Mouse (Mus musculus): Measurements from ENCODE around the gene Wdr25. TPM values are rescaled to one million over a fixed set of nuclear protein-coding genes. Genes with fewer than 3 reads are reported as not detected.
A peak's percentile ranks its signal among the peaks of the same experiment; 100 is the strongest.

The Wdr25 gene
- polyA plus RNA-seq, 1 experiment from 2014 or later: 2.7 TPM

GRCm38 (mm10) chr12:108902940-108903339, 9.5 kb downstream of the Wdr25 start:
- Histone ChIP-seq H3K4me1 (replicated peaks; ENCODE audit: control insufficient read depth, insufficient read depth, low read length) (no peaks in the 10 kb centered on the region), H3K4me3 (ENCODE audit: low read depth, low read length) (no peak overlapping the region), H3K9me3 (ENCODE audit: control insufficient read depth) (no peaks in the 10 kb centered on the region), H3K36me3 (ENCODE audit: control insufficient read depth, insufficient read depth) (peaks cover 8% of the 10 kb centered on the region; the same call in 1 of the 2 replicates), H3K27ac (ENCODE audit: low read depth, low read length) (no peak overlapping the region), H3K9ac (ENCODE audit: low read depth, low read length) (no peak overlapping the region), H3K4me2 (replicated peaks; ENCODE audit: low read depth) (no peak overlapping the region), H3K27me3 (replicated peaks; ENCODE audit: control insufficient read depth, insufficient read depth, low read length) (no peaks in the 10 kb centered on the region)
- ATAC-seq: no peak
- 28% methylated on average over 8 of the region's 8 CpGs for WGBS
- peak; percentile 93 for TF ChIP-seq CTCF (IDR thresholded peaks at IDR 0.05; ENCODE audit: low read depth)

- H3K4me2 ChIP-seq (replicated peaks; ENCODE audit: low read depth): no peak overlapping the region
- no peak overlapping the region for H3K4me3 ChIP-seq (ENCODE audit: low read depth, low read length)
- TF ChIP-seq CTCF (IDR thresholded peaks at IDR 0.05; ENCODE audit: low read depth): peak; percentile 82
- no peaks in the 10 kb centered on the region for H3K9me3 ChIP-seq (ENCODE audit: control insufficient read depth)
- no peak overlapping the region for H3K9ac ChIP-seq (ENCODE audit: low read depth, low read length)
- 71% methylated on average over 8 of the region's 8 CpGs for WGBS
- no peaks in the 10 kb centered on the region for H3K27me3 ChIP-seq (replicated peaks; ENCODE audit: control insufficient read depth, insufficient read depth, low read length)
- 0 out of 2 replicates have a peak, but pooled peaks cover 5% of the 10 kb centered on the region for H3K36me3 ChIP-seq (ENCODE audit: control insufficient read depth, insufficient read depth)
- no peak for ATAC-seq
- H3K27ac ChIP-seq (ENCODE audit: low read depth, low read length): no peak overlapping the region
- no peaks in the 10 kb centered on the region for H3K4me1 ChIP-seq (replicated peaks; ENCODE audit: control insufficient read depth, insufficient read depth, low read length)
These were observed 10.3 kb downstream of the Wdr25 start for GRCm38 (mm10) chr12:108903600-108904275.

GRCm38 (mm10) chr12:108904276-108904653, 10.8 kb downstream of the Wdr25 start:
- Histone ChIP-seq H3K4me2 (replicated peaks; ENCODE audit: low read depth) (no peak overlapping the region), H3K9me3 (ENCODE audit: control insufficient read depth) (no peaks in the 10 kb centered on the region), H3K36me3 (ENCODE audit: control insufficient read depth, insufficient read depth) (0 out of 2 replicates have a peak, but pooled peaks cover 5% of the 10 kb centered on the region), H3K4me1 (replicated peaks; ENCODE audit: control insufficient read depth, insufficient read depth, low read length) (no peaks in the 10 kb centered on the region), H3K9ac (ENCODE audit: low read depth, low read length) (no peak overlapping the region), H3K4me3 (ENCODE audit: low read depth, low read length) (no peak overlapping the region), H3K27ac (ENCODE audit: low read depth, low read length) (no peak overlapping the region), H3K27me3 (replicated peaks; ENCODE audit: control insufficient read depth, insufficient read depth, low read length) (no peaks in the 10 kb centered on the region)
- 53% methylated on average over 8 of the region's 8 CpGs for WGBS
- no peak for ATAC-seq
- TF ChIP-seq CTCF (IDR thresholded peaks at IDR 0.05; ENCODE audit: low read depth): no peak

GRCm38 (mm10) chr12:108905620-108906302, 12.3 kb downstream of the Wdr25 start:
- Histone ChIP-seq H3K9me3 (ENCODE audit: control insufficient read depth) (no peaks in the 10 kb centered on the region), H3K4me1 (replicated peaks; ENCODE audit: control insufficient read depth, insufficient read depth, low read length) (no peaks in the 10 kb centered on the region), H3K4me2 (replicated peaks; ENCODE audit: low read depth) (no peak overlapping the region), H3K27me3 (replicated peaks; ENCODE audit: control insufficient read depth, insufficient read depth, low read length) (no peaks in the 10 kb centered on the region), H3K9ac (ENCODE audit: low read depth, low read length) (no peak overlapping the region), H3K36me3 (ENCODE audit: control insufficient read depth, insufficient read depth) (no peaks in the 10 kb centered on the region), H3K4me3 (ENCODE audit: low read depth, low read length) (no peak overlapping the region), H3K27ac (ENCODE audit: low read depth, low read length) (no peak overlapping the region)
- no peak for ATAC-seq
- TF ChIP-seq CTCF (IDR thresholded peaks at IDR 0.05; ENCODE audit: low read depth): 0 out of 2 replicates have a peak, but pooled peaks have one; percentile 6
- 66% methylated on average over 14 of the region's 14 CpGs for WGBS

GRCm38 (mm10) chr12:108906398-108906797, 13.0 kb downstream of the Wdr25 start:
- no peak for ATAC-seq
- H3K9me3 ChIP-seq (ENCODE audit: control insufficient read depth): no peaks in the 10 kb centered on the region
- H3K4me1 ChIP-seq (replicated peaks; ENCODE audit: control insufficient read depth, insufficient read depth, low read length): no peaks in the 10 kb centered on the region
- H3K4me3 ChIP-seq (ENCODE audit: low read depth, low read length): no peak overlapping the region
- no peaks in the 10 kb centered on the region for H3K36me3 ChIP-seq (ENCODE audit: control insufficient read depth, insufficient read depth)
- no peak overlapping the region for H3K4me2 ChIP-seq (replicated peaks; ENCODE audit: low read depth)
- no peaks in the 10 kb centered on the region for H3K27me3 ChIP-seq (replicated peaks; ENCODE audit: control insufficient read depth, insufficient read depth, low read length)
- no peak overlapping the region for H3K9ac ChIP-seq (ENCODE audit: low read depth, low read length)
- no peak for TF ChIP-seq CTCF (IDR thresholded peaks at IDR 0.05; ENCODE audit: low read depth)
- H3K27ac ChIP-seq (ENCODE audit: low read depth, low read length): no peak overlapping the region
- 64% methylated on average over 12 of the region's 12 CpGs for WGBS

- H3K9ac ChIP-seq (ENCODE audit: low read depth, low read length): no peak overlapping the region
- no peak overlapping the region for H3K4me2 ChIP-seq (replicated peaks; ENCODE audit: low read depth)
- H3K4me1 ChIP-seq (replicated peaks; ENCODE audit: control insufficient read depth, insufficient read depth, low read length): no peaks in the 10 kb centered on the region
- no peak for ATAC-seq
- no peak for TF ChIP-seq CTCF (IDR thresholded peaks at IDR 0.05; ENCODE audit: low read depth)
- no peak overlapping the region for H3K4me3 ChIP-seq (ENCODE audit: low read depth, low read length)
- H3K36me3 ChIP-seq (ENCODE audit: control insufficient read depth, insufficient read depth): no peaks in the 10 kb centered on the region; the same call in 1 of the 2 replicates
- WGBS: 62% methylated on average over 8 of the region's 8 CpGs
- H3K9me3 ChIP-seq (ENCODE audit: control insufficient read depth): no peaks in the 10 kb centered on the region
- H3K27me3 ChIP-seq (replicated peaks; ENCODE audit: control insufficient read depth, insufficient read depth, low read length): no peaks in the 10 kb centered on the region
- H3K27ac ChIP-seq (ENCODE audit: low read depth, low read length): no peak overlapping the region
These were observed 16.5 kb downstream of the Wdr25 start for GRCm38 (mm10) chr12:108909846-108910433.
